Mouse (Mus musculus) heart, postnatal 14 days (tissue): ENCODE results near the gene Hormad1. TPM values are rescaled to one million over a fixed set of nuclear protein-coding genes. Genes with fewer than 3 reads are reported as not detected.
"Not testable (repeated sequence)": the region's sequence is repeated elsewhere in the genome, so short reads cannot be mapped to it uniquely, and the experiment has no call there.

Experiments used
- DNase-seq, 2 experiments: peaks; one replicate each; pipeline ENCODE4 v3.0.0; 2021 to 2022
- intact Hi-C: fragments of 180-260 bp; cut with DNase I; formaldehyde crosslinking; loops from one replicate; pipeline ENCODE4 v1.15.1; 2025
- total RNA-seq, 2 experiments: library from RNA; stranded (reverse); gene quantifications; 2 replicates each; pipeline ENCODE4 v1.2.3; 2021

The Hormad1 gene
- total RNA-seq, 2 experiments from 2014 or later = not detected

DNA sequence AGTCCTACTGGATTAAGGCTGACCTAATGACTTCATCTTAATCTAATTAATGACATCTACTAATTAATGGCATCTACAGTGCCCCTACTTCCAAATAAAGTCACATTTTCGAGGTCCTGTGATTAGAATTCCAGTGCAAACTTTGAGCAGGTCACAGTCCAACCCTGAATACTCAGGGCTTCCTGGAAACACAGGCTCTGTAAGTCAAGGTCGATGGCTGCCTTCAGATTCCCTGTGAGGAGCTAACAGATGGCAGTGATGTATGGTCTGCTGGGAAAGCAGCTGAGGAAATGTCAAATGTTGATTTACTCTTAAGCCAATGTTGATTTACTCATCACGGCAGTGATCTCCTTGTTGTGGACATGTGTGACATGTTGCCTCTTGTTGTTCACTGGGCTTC lies 5.5 kb upstream of the Hormad1 start:
- intact Hi-C loops = no loop called here
- no peak for DNase-seq

DNA sequence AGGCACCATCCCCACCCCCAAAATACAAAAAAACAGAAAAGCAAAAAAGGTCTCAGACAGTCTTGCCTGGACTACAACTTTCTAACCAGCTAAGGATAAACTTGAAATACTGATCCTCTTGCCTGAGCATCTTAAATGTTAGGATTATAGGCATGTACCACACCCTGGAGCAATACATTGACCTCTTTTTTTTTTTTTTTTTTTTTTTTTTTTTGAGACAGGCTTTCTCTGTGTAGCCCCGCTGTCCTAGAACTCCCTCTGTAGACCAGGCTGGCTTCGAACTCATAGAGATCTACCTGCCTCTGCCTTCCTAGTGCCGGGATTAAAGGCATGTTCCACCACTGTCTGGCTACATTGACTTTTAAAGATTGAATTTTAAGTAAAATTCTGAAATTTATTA lies 1.3 kb downstream of the Hormad1 start:
- intact Hi-C loops = no loop called here
- no peak for DNase-seq

DNA sequence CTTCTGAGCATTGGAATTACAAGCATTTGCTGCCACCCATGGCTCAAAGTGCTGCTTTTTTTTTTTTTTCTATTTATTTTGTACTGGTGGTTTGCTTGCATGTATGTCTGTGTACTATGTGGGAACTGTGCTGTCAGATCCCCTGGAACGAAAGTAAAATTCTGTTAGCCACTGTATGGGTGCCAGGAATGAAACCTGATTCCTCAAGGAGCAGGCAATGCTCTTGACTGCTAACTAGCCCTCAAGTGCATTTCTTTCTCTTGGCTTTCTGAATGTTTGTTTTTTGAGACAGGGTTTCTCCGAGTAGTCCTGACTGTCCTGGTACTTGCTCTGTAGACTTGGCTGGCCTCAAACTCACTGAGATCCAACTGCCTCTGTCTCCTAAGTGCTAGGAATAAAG lies 2.3 kb downstream of the Hormad1 start:
- intact Hi-C loops = no loop called here
- DNase-seq = no peak

DNA sequence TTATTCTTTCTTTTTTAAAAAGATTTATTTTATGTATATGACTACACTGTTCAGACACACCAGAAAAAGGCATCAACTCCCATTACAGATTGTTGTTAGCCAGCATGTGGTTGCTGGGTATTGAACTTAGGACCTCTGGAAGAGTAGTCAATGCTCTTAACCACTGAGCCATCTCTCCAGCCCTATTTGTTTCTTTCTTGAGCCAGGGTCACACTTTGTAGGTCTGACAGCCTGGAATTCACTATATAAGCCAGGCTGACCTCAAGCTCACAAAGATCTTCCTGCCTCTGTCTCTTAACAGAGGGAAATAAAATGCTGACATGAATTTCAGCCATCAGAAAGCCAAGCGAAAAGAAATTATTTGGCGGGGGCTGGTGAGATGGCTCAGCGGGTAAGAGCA lies 10.1 kb downstream of the Hormad1 start:
- intact Hi-C loops = no loop called here
- no peak for DNase-seq

DNA sequence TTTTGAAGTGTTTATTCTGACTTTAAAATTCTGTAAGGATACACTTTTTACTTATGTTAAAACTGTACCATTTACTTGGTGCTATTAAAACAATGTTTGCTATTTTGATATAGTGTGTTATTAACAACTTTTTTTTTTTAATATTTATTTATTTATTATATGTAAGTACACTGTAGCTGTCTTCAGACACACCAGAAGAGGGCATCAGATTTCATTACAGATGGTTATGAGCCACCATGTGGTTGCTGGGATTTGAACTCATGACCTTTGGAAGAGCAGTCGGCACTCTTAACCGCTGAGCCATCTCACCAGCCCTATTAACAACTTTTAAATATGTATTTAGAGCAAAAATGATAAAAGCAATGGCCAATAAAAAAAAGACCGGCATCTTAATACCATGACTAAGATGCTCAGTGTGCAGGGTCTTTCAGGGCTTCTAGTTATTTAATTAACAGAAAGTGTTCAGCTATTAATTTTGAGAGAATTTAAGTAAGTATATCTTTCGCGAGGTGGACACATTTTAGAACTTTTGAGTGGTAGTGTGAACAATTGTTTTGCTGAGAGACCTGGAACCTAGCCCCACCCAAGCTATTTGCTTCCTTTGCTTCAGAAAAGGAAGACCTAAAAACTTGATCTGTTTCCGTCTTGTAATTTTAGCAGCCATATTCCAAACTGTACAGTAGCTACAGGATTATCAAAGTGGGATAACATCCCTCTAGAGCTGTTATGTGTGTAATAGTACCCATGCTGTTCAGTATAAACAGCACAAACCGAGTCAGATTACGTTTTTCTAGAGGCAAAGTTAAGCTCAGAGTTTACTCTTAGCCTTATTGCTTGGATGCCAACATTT lies 28.5 kb downstream of the Hormad1 start:
- DNase-seq = no peak
- intact Hi-C loops = no loop called here

DNA sequence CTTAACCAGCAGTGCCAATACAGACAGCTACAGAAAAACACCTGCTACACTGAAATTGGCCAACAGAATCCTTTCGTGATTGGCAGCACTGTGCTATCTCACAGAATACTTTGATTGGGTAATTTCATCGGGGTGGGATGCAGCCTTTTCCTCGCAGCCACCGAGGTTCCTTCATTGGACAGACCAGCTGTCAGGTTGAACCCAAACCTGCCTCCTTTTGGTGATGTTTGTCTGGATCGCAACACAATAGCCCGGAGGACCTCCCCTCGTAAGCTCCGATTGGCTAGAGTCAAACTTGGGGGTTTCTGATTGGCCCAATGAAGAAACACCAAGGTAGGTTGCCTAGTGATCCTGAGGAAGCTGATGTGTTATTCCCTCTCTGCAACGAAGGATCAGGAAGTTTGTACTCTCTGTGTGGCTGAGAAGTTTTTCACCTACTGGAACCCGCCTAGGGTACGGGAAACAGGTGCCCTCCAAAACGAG lies 29.2 kb downstream of the Hormad1 start, which contains the start of gene Golph3l:
Gene Golph3l, plus strand, starts transcription at position 331 of the 483 bp plus-strand sequence.
- peak; percentile 89 to 93 for DNase-seq
- intact Hi-C loops = no loop called here

DNA sequence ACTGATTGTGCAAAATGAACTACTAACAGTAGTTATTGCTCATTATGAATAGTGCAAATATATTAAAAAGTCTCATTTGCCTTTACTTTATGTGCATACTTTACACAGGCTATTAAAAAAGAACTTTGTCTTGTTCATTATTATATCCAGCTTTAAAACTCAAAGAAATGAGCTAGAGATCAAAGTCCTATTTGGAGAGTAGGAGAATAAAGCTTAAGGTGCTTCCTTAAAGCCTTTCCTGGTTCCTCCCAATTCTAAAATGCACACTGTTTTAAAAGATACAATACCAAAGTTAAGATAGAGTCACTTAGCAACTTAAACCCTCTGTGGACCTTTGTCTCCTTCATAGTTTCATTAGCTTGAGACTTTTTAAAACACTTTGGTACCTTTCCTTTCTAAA lies 39.3 kb downstream of the Hormad1 start:
- intact Hi-C loops = no loop called here
- no peak for DNase-seq

DNA sequence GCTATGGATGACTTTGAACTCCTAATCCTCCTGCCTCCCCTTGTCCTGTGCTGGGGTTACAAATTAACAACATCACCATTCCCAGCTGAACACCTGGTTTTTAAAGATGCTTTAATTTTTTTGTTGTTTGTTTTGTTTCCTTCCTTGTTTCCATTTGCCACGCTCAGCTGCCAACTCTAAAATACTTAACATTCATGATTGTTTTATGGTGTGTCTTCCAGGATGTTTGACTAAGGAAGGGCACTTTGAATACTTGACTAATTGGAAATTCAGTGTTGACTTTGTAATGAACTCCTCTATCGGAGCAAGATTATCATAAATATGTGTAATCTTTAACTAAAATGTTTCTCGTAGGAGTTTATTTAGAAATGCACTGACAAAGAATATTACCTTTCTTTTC lies 41.8 kb downstream of the Hormad1 start:
- intact Hi-C loops = no loop called here
- no peak for DNase-seq

DNA sequence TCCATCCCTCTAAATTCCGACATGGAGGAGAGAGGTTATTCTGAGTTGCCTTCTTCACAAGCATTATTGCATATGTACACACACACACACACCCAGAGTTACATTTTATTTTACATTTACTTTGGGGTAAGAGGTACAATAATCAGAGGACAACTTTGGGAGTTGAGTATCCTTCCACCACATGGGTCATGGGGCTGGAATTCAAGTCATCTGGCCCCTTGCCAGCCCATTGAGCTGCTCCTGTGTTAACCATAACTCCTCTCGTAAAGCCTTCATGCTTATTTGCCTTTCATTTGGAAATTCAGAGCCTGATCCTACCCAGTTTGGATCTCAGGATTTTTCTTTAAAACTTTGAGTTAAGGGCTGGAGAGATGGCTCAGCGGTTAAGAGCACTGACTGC lies 46.6 kb downstream of the Hormad1 start:
- DNase-seq = no peak
- intact Hi-C loops = no loop called here

DNA sequence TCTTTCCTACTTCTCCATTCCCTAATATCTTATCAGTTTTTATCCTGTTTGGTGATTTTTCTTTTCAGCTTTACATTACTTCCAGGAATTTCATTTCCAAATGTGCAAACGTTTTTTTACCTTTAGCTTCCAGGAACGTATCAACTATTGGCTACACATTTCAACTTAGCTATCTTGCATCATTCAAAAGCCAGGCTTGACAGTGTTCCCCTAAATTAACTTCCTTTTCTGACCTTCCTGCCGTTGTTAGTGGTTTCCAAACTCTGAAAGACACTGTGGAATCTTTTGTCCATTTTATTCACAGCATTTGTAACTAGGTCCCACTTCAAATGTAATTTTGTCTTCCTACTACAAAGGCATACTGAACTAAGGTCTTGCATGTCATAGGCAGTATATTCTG lies 49.7 kb downstream of the Hormad1 start:
- intact Hi-C loops = no loop called here
- DNase-seq = no peak

DNA sequence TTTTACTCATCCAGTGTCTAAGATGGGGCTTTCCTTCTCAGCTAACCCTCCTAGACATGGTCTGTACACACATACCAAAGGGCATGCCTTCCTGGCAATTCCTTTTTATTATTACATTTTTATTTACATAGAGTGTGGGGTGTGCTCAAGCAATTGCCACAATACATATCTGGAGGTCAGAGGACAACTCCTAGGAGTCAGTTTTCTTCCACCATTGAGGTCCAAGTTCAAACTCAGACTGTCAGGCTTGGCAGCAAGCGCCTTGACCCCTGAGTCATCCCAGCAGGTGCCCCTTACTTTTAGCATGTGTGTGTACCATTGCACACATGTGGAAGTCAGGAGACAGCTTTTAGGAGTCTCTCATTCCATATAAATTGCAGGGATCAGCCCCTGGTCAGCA lies 54.5 kb downstream of the Hormad1 start:
- intact Hi-C loops = no loop called here
- DNase-seq = no peak

DNA sequence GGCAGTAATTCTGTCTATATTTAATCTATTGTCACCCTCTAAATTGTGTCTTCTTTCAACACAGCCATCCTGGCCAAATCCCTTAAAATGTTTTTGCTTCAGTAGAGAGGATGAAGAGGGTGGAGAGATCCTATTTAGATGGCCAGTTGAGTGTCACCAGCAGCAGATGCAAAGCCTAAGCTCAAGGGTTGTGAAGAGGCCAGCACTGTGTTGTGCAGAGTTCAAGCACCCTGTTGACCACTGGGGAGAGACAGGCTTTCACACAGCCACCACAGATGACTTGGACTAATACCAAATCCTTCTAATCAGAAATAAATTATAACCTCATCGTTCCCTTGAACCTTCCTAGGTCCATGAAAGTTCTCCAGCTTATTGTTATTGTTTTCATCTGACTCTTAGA lies 59.0 kb downstream of the Hormad1 start:
- intact Hi-C loops = no loop called here
- no peak for DNase-seq

DNA sequence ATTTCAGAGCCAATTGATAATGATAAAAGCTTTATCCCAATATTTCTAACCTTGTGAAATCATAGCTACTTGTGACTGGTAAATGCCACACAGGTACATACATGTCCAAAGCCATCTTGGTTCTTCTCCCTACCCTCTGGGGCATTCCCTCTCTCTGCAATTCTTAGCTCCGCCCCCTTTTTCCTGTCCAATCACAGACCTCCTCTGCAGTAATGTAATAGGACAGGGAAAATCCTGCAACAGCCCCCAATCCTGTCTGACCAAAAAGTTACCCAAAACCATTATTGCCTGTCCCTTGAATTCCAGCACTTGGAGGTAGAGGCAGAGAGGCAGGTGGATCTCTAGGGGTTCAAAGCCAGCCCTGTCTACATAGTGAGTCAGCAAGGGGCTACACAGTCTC lies 61.8 kb downstream of the Hormad1 start:
- intact Hi-C loops = loop anchor here (5.0 kb wide), 1 partner anchor 104 kb away; no protein-coding TSS in a partner anchor

DNA sequence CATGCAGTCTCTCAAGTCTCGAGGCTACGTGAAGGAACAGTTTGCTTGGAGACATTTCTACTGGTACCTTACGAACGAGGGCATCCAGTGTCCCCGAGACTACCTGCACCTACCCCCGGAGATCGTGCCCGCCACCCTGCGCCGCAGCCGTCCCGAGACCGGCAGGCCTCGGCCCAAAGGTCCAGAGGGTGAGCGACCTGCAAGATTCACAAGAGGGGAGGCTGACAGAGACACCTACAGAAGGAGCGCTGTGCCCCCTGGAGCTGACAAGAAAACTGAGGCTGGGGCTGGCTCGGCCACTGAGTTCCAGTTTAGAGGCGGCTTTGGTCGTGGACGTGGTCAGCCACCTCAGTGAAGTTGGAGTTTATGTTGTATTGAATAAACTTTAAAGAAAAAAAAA lies 62.9 kb downstream of the Hormad1 start:
- not testable (repeated sequence) for DNase-seq
- intact Hi-C loops = loop anchor here (5.0 kb wide), 1 partner anchor 105 kb away; no protein-coding TSS in a partner anchor

More for the DNA sequence above, 61.8 kb downstream of the Hormad1 start:
- DNase-seq = no peak

DNA sequence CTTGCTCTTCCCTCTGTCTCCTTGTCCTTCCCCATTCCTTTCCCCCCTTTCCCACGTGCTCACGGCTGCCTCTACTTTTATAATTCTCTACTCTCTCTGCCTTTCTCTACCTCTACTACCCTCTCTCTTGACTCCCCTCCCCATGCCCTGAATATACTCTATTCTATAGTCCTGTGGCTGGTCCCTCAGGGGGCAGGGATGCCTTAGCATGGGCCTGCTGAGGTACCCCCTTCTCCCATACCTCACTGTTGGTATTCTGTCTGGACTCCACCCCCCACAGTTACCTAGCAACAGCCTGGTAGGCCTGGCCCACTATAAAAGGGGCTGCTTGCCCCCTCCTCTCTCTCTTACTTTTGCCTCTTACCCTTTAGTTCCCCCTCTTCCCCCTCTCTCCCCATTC lies 64.1 kb downstream of the Hormad1 start:
- intact Hi-C loops = loop anchor here (5.0 kb wide), 1 partner anchor 106 kb away; no protein-coding TSS in a partner anchor
- no peak for DNase-seq

DNA sequence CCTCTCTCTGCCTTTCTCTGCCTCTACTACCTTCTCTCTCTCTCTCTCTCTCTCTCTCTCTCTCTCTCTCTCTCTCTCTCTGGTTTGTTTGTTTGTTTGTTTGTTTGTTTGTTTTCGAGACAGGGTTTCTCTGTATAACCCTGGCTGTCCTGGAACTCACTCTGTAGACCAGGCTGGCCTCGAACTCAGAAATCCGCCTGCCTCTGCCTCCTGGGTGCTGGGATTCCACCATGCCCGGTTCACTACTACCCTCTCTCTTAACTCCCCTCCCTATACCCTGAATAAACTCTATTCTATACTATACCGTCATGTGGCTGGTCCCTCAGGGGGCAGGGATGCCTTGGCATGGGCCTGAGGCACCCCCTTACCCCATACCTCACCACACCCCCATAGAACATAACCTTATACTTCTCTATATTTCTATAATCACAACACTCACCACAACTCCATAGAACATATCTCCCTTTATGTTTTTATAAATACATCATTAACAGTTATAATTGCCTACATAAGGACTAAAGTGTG lies 64.6 kb downstream of the Hormad1 start:
- intact Hi-C loops = loop anchor here (5.0 kb wide), 1 partner anchor 107 kb away; no protein-coding TSS in a partner anchor
- DNase-seq = not testable (repeated sequence)

DNA sequence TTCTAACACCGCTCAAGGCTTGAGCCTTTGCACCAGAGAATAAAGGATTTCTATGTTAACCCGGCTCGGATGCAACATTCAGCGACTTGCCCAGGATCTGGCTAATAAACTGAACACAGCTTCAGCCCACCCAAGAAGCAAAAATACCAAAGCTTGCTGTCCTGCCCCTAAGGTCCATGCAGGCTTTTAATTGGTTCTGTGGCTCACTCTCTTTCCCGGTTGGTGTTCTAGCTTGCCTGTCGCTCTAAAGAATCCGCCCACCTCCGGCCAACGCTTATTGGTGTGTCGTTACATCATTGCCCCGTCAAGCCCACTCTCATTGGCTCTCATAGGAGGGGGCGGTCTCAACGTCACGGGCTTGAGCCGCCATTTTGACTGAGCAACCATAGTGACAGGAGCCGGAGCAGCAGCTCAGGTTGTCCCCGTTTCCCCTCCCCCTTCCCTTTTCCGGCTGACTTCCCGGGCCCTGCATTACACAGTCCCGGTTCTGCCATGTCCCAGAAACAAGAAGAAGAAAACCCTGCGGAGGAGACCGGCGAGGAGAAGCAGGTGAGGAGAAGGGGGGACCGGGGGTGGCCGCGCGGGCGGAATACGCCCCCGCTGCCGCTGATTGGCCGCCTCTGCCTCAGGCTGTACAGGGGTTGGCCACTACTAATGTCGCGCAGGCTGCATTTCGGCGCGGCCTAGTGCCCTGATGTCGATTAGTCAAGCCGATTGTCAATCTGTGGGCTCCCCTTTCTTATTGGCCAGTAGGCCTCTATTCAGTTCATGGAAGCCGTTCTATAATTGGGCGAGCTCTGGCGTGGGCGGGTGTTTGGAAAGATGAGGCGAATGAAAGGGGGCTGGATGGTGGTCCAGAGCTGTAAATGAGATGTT lies 65.4 kb downstream of the Hormad1 start, which contains the start of gene Ensa:
Gene Ensa, plus strand, starts transcription at position 366 of the 876 bp plus-strand sequence.
- intact Hi-C loops = loop anchor here (5.0 kb wide), 1 partner anchor 108 kb away; no protein-coding TSS in a partner anchor
- peak; percentile 95 for DNase-seq

DNA sequence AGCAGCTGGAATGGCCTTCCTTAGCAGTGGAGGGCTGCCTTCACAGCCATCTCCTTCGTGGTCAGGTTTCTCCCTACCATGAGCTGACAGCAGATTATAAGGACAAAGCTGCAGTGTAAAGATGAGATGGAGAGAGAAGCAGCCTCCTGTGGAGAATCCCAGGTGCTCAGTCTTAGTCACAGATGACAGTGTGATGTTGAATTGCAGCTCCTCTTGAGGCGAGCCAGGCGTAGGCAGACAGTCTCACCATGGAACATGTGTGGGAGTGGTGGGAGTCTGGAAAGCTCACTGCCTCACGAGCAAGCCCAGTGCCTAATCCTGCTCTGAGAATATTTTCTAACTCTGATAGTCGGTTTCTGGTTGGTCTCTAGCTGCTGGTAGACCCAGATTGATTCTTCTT lies 68.3 kb downstream of the Hormad1 start:
- DNase-seq = no peak
- intact Hi-C loops = no loop called here

DNA sequence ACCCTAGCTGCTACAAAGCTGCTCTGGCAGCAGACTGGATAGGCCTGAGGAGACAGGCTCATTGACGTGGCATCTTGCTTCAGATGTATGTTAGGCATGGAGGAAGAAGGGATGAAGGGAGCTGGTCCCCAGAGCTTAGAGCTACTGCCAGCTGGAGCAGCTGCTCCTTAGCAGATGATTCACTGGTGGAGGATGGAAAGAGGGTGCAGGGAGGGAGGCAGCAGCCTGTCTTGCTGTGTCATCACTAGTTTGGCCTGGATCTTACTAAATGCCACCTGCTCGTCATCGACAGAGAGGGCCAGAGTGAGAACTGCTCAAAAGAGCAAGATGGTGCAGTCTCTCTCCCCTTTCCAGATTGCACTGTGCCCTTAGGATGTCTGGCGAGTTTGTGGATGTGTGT lies 70.3 kb downstream of the Hormad1 start:
- intact Hi-C loops = loop anchor here (5.0 kb wide), 2 partner anchors 128 to 188 kb away; partner anchors contain the start of gene Rprd2
- DNase-seq = no peak

DNA sequence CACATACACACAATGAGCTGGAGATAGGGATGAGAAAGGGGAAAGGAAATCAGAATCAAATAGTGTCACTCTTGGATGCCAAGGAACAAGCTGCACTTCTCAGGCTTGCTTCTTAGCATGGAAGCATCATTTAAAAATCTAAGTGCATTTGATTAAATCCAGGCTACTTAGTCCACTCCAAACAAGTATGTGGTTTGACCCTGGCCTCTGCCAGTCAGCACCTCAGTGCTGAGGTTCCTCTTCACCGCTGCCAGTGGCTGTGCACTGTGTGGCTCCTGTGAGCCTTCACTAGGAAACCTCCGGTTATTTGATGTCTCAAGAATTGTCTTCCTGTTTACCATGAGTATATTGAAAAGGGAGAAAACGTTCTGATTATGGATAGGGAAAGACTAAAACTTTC lies 71.4 kb downstream of the Hormad1 start:
- intact Hi-C loops = loop anchor here (5.0 kb wide), 2 partner anchors 126 to 186 kb away; partner anchors contain the start of gene Rprd2
- no peak for DNase-seq
